Mouse (Mus musculus) layer of hippocampus, adult 2 months (tissue): ENCODE measurements at regions not wholly inside any gene's neighbourhood (a gene's known extent, or its start where the extent isn't known, plus 50 kb on each side); places are given as distances from the start of the nearest gene placed in this dataset.

Experiments used
- DNase-seq, 2 experiments: peaks; one replicate each; pipeline ENCODE4 v3.0.0; 2022; ENCODE audit warnings: low spot score in 2 of 2
- H3K27ac ChIP-seq: fragments of 200-600 bp; 2 replicates; pipeline ENCODE4 v1.8.1; 2022
- H3K4me3 ChIP-seq: fragments of 200-600 bp; 2 replicates; pipeline ENCODE4 v1.8.1; 2022; ENCODE audit warnings: mild to moderate bottlenecking
- CTCF ChIP-seq: fragments of 200-600 bp; conservative IDR thresholded peaks from 2 replicates; pipeline ENCODE4 v1.8.1; 2022; ENCODE audit warnings: antibody characterized with exemption, mild to moderate bottlenecking, moderate library complexity

DNA sequence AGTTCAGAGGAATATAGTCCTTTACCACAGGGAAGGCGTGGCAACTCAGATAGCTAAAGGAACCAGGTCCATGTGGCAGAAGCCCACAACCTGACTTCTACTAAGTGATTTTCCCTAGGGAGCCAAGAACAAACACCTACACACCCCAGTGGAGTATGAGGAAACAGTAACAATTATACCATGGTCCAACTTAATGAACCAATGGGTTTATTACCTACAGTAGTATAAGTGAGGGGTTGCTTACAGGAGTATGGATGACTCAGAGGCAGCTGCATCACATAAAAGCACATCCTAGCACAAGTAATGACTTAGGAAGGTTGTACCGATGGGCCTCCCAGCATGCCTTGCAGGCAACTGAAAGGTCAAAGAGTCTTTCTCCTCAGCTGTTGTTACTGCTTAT lies 98.7 kb upstream of the Cul1 start:
- H3K4me3 ChIP-seq = no peak overlapping the region
- no peak for TF ChIP-seq CTCF
- H3K27ac ChIP-seq = no peak overlapping the region
- DNase-seq = no peak

DNA sequence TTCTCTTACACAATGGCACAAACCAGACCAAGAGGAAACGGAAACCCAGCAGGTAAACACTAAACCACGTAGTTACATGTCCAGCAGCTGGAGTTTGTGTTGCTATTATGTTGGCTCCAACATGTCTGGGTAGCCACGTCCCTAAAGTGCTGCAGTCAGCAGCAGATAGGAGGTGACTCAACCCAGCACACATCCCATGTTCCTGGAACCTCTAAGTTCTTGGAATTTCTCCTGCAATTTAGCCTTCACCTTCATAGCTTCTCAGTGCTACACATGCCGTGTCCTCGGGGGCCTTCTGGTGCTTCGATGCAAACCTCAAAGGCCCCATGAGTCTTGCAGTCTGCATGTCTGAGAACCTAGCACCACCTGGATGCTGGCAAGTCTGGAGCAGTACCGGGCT lies 97.7 kb upstream of the Cul1 start:
- no peak for TF ChIP-seq CTCF
- no peak overlapping the region for H3K4me3 ChIP-seq
- DNase-seq = no peak
- H3K27ac ChIP-seq = no peak overlapping the region

DNA sequence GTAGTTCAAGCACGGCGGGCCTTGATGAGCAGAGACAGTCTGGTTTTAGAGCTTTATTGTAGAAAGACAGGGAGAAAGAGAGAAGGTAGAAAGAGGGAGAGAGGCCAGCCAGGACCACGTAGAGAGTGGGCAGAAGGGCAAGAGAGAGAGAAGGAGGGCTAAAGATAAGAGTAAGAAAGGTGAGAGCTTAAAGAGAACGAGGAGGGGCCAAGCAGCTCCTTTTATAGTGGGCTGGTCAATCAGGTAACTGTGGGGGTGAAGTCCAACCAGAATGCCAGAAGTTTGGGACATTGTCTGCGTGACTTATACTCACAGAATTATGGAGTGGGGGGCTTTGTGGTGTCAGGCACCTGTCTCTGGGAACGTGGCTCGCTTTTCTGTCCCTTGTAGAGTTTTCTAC lies 96.7 kb upstream of the Cul1 start:
- no peak for TF ChIP-seq CTCF
- Histone ChIP-seq H3K27ac (no peak overlapping the region), H3K4me3 (no peak overlapping the region)
- DNase-seq = no peak

DNA sequence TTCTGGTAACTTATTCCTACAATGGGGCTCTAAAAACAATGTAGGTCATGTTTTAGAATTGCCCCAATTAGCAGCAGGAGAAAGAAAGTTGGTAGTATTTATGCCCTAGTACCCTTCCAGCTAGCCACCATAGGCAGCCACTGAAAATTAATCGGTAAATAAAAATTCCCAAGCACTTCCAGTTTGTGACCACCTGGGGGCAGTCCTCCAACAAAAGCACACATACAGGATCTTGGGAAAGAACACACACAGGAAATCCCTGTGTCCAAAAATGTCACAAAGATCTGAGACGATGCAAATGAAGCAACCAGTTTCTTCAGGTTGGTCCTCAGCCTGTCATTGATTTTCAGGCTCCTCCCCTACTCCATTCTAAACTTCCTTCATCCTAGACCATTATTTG lies 94.5 kb upstream of the Cul1 start:
- peak; percentile 20 to 60 for DNase-seq
- Histone ChIP-seq H3K4me3 (no peak overlapping the region), H3K27ac (no peak overlapping the region)
- TF ChIP-seq CTCF = peak; percentile 85

DNA sequence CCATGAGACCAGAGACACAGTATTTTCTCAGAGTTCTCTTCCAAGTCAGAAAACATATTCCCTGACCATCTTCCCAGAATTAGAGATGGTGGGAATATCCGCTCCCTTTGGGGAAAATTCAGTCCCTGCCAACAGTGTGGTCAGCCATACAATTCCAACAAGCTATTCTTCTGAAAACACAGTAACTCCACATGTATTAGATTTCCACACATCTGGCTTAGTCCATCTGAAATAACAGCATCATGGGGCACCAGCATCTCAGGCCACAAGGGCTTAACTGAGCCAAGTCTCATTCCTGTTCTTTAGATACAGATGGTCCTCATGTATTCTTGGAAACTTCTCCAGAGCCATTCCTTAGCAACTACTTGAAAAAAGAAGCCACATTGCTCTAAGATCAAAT lies 89.2 kb upstream of the Cul1 start:
- no peak for TF ChIP-seq CTCF
- Histone ChIP-seq H3K27ac (no peak overlapping the region), H3K4me3 (no peak overlapping the region)
- no peak for DNase-seq

DNA sequence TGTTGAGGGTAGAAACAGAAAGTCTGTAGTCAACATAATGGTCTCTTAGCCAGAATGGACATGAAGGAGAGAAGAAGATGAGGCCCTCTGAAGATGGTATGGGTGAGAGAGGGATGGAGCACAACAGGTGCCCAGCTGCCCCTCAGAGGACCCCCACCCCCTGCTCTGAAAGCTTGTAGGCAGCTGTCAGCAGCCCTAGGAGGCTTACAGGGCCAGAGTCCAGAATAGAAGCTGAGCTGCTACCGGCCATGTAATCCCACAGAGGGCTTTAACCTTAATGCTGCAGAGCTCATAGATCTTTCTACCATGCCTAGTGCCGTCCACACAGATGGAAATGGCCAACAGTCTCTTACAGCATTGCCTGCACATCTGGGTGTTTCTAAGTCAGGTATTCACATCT lies 88.6 kb upstream of the Cul1 start:
- DNase-seq = no peak
- TF ChIP-seq CTCF = no peak
- no peak overlapping the region for H3K27ac ChIP-seq
- H3K4me3 ChIP-seq = no peak overlapping the region

DNA sequence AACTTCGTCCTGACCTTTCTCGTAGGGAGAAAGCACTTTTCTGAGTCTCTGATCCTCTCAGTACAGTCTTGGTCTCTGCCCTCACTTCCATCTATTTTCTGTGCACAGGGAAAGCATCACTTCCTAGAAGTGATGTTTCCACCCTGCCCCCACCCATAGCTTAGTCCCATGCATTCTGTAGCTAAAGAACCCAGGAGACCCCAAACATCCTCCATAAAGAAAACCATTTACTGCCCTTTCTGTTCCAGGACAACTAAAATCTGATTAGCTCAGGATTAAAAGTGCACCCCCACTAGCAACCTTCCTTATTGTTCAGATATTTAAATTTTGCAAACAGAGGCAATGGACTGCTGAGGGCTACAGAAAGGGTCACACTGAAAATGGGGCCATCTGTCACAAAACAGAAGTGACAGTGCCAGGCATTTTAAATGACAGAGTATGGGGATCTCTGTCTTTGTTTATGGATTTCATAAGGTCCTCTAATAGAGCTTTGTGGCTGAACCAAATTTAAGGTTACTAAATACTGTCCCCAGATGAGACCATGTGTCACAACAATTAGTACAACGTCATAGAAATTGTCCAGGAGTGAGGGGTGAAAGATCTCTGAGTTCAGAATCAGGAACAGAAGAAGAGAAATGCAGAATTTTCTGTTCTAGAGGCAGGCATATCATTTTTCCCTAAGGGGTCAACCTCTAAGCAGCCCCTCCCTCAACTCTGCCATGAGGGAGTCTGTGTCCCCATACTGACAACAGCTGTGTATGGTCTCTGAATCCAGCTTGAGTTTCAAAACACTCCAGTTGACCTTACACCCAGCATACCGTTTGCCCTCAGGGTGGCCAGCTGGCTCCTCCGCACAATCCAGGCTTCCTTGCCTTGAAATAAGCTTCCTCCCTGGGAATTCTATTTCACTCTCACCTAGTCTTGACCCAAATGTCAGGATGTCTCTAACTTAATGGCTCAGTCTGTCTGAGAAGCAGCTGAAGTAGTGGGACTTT lies 87.2 kb upstream of the Cul1 start:
- H3K27ac ChIP-seq = no peak overlapping the region
- no peak for TF ChIP-seq CTCF
- no peak for DNase-seq
- no peak overlapping the region for H3K4me3 ChIP-seq

DNA sequence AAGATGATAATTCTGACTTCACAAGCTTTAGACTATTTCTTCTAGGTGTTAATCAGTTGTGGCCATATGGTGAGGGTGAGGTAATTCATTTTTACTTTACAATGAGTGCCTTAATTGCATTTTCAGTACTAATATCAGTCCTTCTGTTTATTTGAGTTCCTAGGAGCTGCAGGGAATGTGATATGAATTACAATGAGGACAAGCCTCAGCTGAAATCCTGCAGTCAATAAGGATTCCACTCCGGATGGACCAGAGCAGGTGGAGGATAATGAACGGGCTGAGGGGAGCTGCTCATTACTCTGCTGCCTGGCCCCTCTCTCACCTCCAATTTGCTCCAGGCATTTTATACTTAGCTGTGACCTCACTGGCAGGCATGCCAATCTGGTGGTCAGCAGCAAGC lies 85.7 kb upstream of the Cul1 start:
- no peak for TF ChIP-seq CTCF
- DNase-seq = no peak
- H3K4me3 ChIP-seq = no peak overlapping the region
- no peak overlapping the region for H3K27ac ChIP-seq

DNA sequence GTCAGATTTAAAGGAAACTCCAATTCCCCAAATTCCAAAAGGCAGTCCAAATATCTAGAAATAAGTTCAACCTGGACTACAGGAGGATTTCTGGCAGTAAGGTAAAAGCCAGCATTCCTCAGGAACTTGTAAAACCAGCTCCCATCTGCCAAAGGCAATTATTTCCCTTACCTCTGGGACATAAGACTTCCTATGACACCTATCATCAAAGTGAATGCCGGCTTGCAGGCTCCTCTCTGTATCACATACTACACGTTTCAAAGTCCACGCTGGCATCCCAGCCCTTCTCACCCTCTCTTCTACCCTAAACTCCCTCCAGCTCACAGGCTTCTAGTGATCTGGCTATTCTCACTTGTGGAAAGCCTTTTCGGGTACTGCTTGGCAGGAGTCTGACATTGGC lies 77.5 kb upstream of the Cul1 start:
- Histone ChIP-seq H3K27ac (no peak overlapping the region), H3K4me3 (no peak overlapping the region)
- no peak for TF ChIP-seq CTCF
- no peak for DNase-seq

DNA sequence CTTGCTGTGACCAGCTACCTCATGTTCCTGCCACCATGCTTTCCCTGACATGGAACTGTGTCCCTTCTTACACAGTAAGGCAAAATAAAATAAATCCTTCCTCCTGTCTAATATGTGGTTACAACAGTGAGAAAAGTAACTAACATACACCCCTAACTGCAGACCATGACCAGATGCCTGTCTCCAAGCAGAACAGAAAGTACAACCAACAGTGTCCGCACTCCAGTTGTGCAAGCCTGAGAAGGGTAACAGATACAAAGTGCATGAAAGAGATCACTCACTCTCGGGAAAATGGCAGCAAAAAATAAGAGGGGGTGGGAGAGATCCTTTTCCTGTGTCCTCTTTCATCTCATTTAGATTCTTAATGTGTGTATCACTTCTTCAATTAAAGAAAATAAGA lies 71.7 kb upstream of the Cul1 start:
- TF ChIP-seq CTCF = no peak
- Histone ChIP-seq H3K27ac (no peak overlapping the region), H3K4me3 (no peak overlapping the region)
- no peak for DNase-seq

DNA sequence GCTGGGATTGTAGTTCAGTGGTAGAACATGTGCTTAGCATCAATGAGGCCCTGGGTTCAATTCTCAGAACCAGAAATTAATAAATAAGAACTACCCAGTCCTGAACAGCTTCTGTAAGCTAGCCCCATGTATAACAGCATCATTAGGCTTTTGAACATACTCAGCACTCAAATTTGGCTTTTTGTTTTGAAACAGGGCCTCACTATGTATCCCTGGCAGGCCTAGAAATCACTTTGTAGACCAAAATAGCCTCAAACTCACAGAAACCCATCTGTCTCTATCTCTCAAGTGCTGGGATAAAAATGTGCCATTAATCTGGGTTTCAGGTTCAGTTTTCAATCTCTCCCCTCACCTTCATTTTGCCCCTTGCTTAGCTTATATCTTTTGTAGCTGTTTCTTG lies 66.6 kb upstream of the Cul1 start:
- no peak overlapping the region for H3K4me3 ChIP-seq
- no peak for TF ChIP-seq CTCF
- no peak overlapping the region; the same call in 1 of the 2 replicates for H3K27ac ChIP-seq
- peak in 1 of 2 experiments; percentile 8 for DNase-seq

DNA sequence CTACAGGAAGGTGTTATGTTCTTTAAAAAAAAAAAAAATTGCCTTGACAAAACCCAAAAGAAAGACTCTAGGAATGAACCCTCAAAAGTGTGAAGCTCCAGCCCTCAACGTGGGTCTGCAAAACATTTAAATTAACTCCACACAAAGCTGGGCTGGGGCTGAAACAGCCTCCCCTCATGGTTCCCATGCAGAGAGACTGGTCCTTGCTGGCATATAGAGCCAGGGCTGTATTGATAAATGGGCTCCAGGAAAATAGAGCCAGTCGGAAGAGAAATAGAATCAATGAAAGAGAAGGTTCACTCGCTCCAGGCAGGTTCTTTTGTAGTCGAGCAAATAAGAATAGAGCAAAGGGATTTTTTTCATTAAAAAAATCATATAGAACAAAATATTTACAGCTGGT lies 63.3 kb upstream of the Cul1 start:
- TF ChIP-seq CTCF = no peak
- DNase-seq = no peak
- Histone ChIP-seq H3K4me3 (no peak overlapping the region), H3K27ac (peak overlapping the region; percentile 54)

DNA sequence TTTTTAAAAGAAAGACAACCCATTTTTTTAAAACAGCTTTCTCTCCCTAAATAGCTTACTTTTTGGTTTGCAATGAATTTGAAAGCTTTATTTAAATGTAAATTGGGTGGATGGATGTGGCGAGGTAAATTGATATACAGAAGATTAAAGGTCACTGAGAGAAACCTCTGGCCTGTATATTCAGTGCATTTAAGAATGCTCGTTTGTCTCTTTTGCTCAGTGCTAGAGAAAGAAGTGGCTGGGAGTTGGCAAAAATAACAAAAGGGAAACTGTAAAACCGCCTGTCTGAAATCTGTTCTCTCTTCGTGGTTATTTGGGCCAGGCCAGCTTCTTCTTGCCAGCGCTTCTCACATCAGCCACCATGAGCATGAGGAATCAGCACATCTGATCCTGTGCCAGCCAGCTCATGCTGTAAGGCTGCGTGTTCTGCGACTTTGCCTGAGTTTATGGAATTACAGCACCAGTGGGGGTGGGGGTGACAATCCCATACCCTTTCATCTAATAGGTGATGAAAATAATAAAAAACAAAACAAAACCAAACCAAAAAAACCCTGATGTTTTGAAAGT lies 62.7 kb upstream of the Cul1 start:
- 0 out of 2 replicates have a peak overlapping the region, but pooled peaks have one; percentile 3 for H3K4me3 ChIP-seq
- peak; percentile 15; the same call in 1 of the 2 replicates for TF ChIP-seq CTCF
- peak overlapping the region; percentile 54 for H3K27ac ChIP-seq
- peak; percentile 35 to 52 for DNase-seq
